Mouse (Mus musculus): ENCODE data around the gene Krtap10-4.
"Not testable (repeated sequence)": the region's sequence is repeated elsewhere in the genome, so short reads cannot be mapped to it uniquely, and the experiment has no call there.

Krtap10-4 gene

GRCm38 (mm10) chr10:77788621-77789020 is 38.3 kb downstream of the Krtap10-4 start:
- DNase-seq (ENCODE audit: low read depth, low spot score) = no peak

GRCm38 (mm10) chr10:77787876-77788275 is 39.0 kb downstream of the Krtap10-4 start, which contains the start of gene Gm7137:
TSS of gene Gm7137 (minus strand) at chr10:77788200.
- not testable (repeated sequence) for DNase-seq (ENCODE audit: low read depth, low spot score)

GRCm38 (mm10) chr10:77783396-77783795 is 43.5 kb downstream of the Krtap10-4 start:
- not testable (repeated sequence) for DNase-seq (ENCODE audit: low read depth, low spot score)

- not testable (repeated sequence) for DNase-seq (ENCODE audit: low read depth, low spot score)
Observed at GRCm38 (mm10) chr10:77782442-77782841, 44.5 kb downstream of the Krtap10-4 start, which contains the start of gene Gm3250. TSS of gene Gm3250 (minus strand) at chr10:77782542.

GRCm38 (mm10) chr10:77776844-77777243 is 50.1 kb downstream of the Krtap10-4 start, which contains the start of gene Gm7138:
TSS of gene Gm7138 (minus strand) at chr10:77776944.
- not testable (repeated sequence) for DNase-seq (ENCODE audit: low read depth, low spot score)

Measured in CD4-positive, CD25-positive, alpha-beta regulatory T cell, adult 2 months (primary cell).